Mouse (Mus musculus) duodenum, adult 2 months (tissue): ENCODE measurements around the gene Mtmr12. TPM values are rescaled to one million over a fixed set of nuclear protein-coding genes. Genes with fewer than 3 reads are reported as not detected.

Source experiments
- polyA plus RNA-seq: library from polyadenylated mRNA; depleted of rRNA; stranded (reverse); fragments of >200 nt; gene quantifications from 2 replicates; pipeline ENCODE4 v1.2.3, GENCODE M21; 2012; ENCODE audit warnings: low replicate concordance; rRNA removed

The Mtmr12 gene
- 15.2 and 17.7 TPM in 2 replicates for polyA plus RNA-seq

GRCm38 (mm10) chr15:12204319-12205159 lies at the start of gene Mtmr12:
Mtmr12 (plus strand) TSS chr15:12205028.

GRCm38 (mm10) chr15:12321091-12321787 lies 116.4 kb downstream of the Mtmr12 start, which contains the start of gene Golph3:
Golph3 (plus strand) TSS chr15:12321450.

GRCm38 (mm10) chr15:12321788-12322621 lies 117.2 kb downstream of the Mtmr12 start, which contains the start of gene 1810049J17Rik:
1810049J17Rik (minus strand) TSS chr15:12321899.

Other genes starting within 250 kb of the Mtmr12 start
- 0.11 and 0.26 TPM in 2 replicates for gene Sub1, start 208.0 kb upstream of the Mtmr12 start, polyA plus RNA-seq
- gene Zfr, start 87.2 kb upstream of the Mtmr12 start, polyA plus RNA-seq: 39.2 and 65.3 TPM in 2 replicates
- 80.5 and 131 TPM in 2 replicates for gene Golph3, start 116.4 kb downstream of the Mtmr12 start, polyA plus RNA-seq
- gene 1810049J17Rik, start 116.9 kb downstream of the Mtmr12 start, polyA plus RNA-seq: 1.8 TPM in 1 of 2 replicates, not detected in the other